Comparison of ENCODE assay signal across 8 mouse cellular contexts in genomic region chr4:109394314-109395074, GRCm38 (mm10). TPM values are rescaled to one million over a fixed set of nuclear protein-coding genes. Genes with fewer than 3 reads are reported as not detected.
DNase-seq lines count a peak whose midpoint lies in the region; ATAC-seq lines count a peak whose summit lies in the region.

No protein-coding gene starts in this region.

- peak overlapping the region; percentile 24 for H3K4me3 ChIP-seq in forebrain, embryonic 10.5 days
- no peak overlapping the region for H3K4me3 ChIP-seq in forebrain, embryonic 11.5 days (ENCODE audit: low read depth, low read length)
- H3K4me3 ChIP-seq in midbrain, embryonic 10.5 days, result 0 out of 2 replicates have a peak overlapping the region, but pooled peaks have one; percentile 14
- no peak overlapping the region for H3K4me3 ChIP-seq in midbrain, embryonic 11.5 days (ENCODE audit: low read depth, low read length)
- H3K4me3 ChIP-seq in limb, embryonic 15.5 days, result peak overlapping the region; percentile 14; the same call in 1 of the 2 replicates
- H3K4me3 ChIP-seq in stomach, embryonic 16.5 days (replicated peaks; ENCODE audit: low read length), result peak overlapping the region; percentile 28

- H3K36me3 ChIP-seq in forebrain, embryonic 10.5 days (replicated peaks), result no peaks in the 10 kb centered on the region
- H3K36me3 ChIP-seq in forebrain, embryonic 11.5 days (ENCODE audit: control insufficient read depth, insufficient read depth, low read length), result no peaks in the 10 kb centered on the region
- H3K36me3 ChIP-seq in midbrain, embryonic 10.5 days, result no peaks in the 10 kb centered on the region
- H3K36me3 ChIP-seq in midbrain, embryonic 11.5 days (ENCODE audit: control insufficient read depth, insufficient read depth, low read length), result no peaks in the 10 kb centered on the region
- H3K36me3 ChIP-seq in limb, embryonic 15.5 days, result no peaks in the 10 kb centered on the region
- no peaks in the 10 kb centered on the region for H3K36me3 ChIP-seq in stomach, embryonic 16.5 days (ENCODE audit: control insufficient read depth, insufficient read depth, low read length)

- H3K27ac ChIP-seq in forebrain, embryonic 10.5 days, result peak overlapping the region; percentile 40; the same call in 1 of the 2 replicates
- H3K27ac ChIP-seq in forebrain, embryonic 11.5 days (ENCODE audit: low read depth, low read length), result no peak overlapping the region
- peak overlapping the region; percentile 14; the same call in 1 of the 2 replicates for H3K27ac ChIP-seq in midbrain, embryonic 10.5 days (replicated peaks)
- no peak overlapping the region for H3K27ac ChIP-seq in midbrain, embryonic 11.5 days (ENCODE audit: low read depth, low read length)
- no peak overlapping the region for H3K27ac ChIP-seq in limb, embryonic 15.5 days
- no peak overlapping the region for H3K27ac ChIP-seq in stomach, embryonic 16.5 days (ENCODE audit: low read length)

- no peak for DNase-seq in forebrain, embryonic 10.5 days (ENCODE audit: extremely low spot score, low spot score)
- DNase-seq in forebrain, embryonic 11.5 days (ENCODE audit: low spot score), result no peak
- DNase-seq in midbrain, embryonic 10.5 days (ENCODE audit: low spot score), result no peak
- no peak for DNase-seq in midbrain, embryonic 11.5 days (ENCODE audit: low spot score, missing footprints)
- DNase-seq in ovary, adult 18-20 months (ENCODE audit: low spot score), result no peak
- DNase-seq in kidney, adult 9 months, result no peak

- H3K27me3 ChIP-seq in forebrain, embryonic 10.5 days (ENCODE audit: poor library complexity, severe bottlenecking), result peaks cover 15% of the 10 kb centered on the region
- no peaks in the 10 kb centered on the region for H3K27me3 ChIP-seq in forebrain, embryonic 11.5 days (ENCODE audit: control insufficient read depth, insufficient read depth, low read length)
- peaks cover 15% of the 10 kb centered on the region for H3K27me3 ChIP-seq in midbrain, embryonic 10.5 days (ENCODE audit: low read depth, poor library complexity, severe bottlenecking)
- H3K27me3 ChIP-seq in midbrain, embryonic 11.5 days (ENCODE audit: control insufficient read depth, insufficient read depth, low read length), result no peaks in the 10 kb centered on the region
- H3K27me3 ChIP-seq in limb, embryonic 15.5 days, result no peaks in the 10 kb centered on the region; the same call in 1 of the 2 replicates
- H3K27me3 ChIP-seq in stomach, embryonic 16.5 days (ENCODE audit: control insufficient read depth, insufficient read depth, low read length), result 0 out of 2 replicates have a peak, but pooled peaks cover 5% of the 10 kb centered on the region

- 29% methylated on average over 13 of the region's 13 CpGs for WGBS in forebrain, embryonic 10.5 days
- 27% methylated on average over 13 of the region's 13 CpGs for WGBS in forebrain, embryonic 11.5 days
- WGBS in midbrain, embryonic 10.5 days, result 36% methylated on average over 13 of the region's 13 CpGs
- WGBS in midbrain, embryonic 11.5 days, result 29% methylated on average over 13 of the region's 13 CpGs
- WGBS in limb, embryonic 15.5 days, result 18% methylated on average over 13 of the region's 13 CpGs
- WGBS in stomach, embryonic 16.5 days, result 24% methylated on average over 13 of the region's 13 CpGs

- H3K4me1 ChIP-seq in forebrain, embryonic 10.5 days, result peaks cover 9% of the 10 kb centered on the region
- no peaks in the 10 kb centered on the region; the same call in 1 of the 2 replicates for H3K4me1 ChIP-seq in forebrain, embryonic 11.5 days (replicated peaks; ENCODE audit: control insufficient read depth, insufficient read depth, low read length)
- H3K4me1 ChIP-seq in midbrain, embryonic 10.5 days, result peaks cover 9% of the 10 kb centered on the region
- no peaks in the 10 kb centered on the region for H3K4me1 ChIP-seq in midbrain, embryonic 11.5 days (ENCODE audit: control insufficient read depth, insufficient read depth, low read length)
- H3K4me1 ChIP-seq in limb, embryonic 15.5 days, result peaks cover 8% of the 10 kb centered on the region
- H3K4me1 ChIP-seq in stomach, embryonic 16.5 days (ENCODE audit: control insufficient read depth, insufficient read depth, low read length), result peaks cover 7% of the 10 kb centered on the region

- no peak overlapping the region for H3K9ac ChIP-seq in forebrain, embryonic 11.5 days (ENCODE audit: low read length)
- H3K9ac ChIP-seq in midbrain, embryonic 11.5 days (ENCODE audit: low read length), result no peak overlapping the region
- no peak overlapping the region for H3K9ac ChIP-seq in limb, embryonic 15.5 days
- peak overlapping the region; percentile 61; the same call in 1 of the 2 replicates for H3K9ac ChIP-seq in stomach, embryonic 16.5 days (ENCODE audit: low read length)

- H3K4me2 ChIP-seq in forebrain, embryonic 11.5 days (ENCODE audit: low read depth, low read length, severe bottlenecking), result no peak overlapping the region; the same call in 1 of the 2 replicates
- no peak overlapping the region for H3K4me2 ChIP-seq in midbrain, embryonic 11.5 days
- H3K4me2 ChIP-seq in limb, embryonic 15.5 days, result peak overlapping the region; percentile 47
- H3K4me2 ChIP-seq in stomach, embryonic 16.5 days (ENCODE audit: low read depth, low read length), result peak overlapping the region; percentile 52

- no peak for ATAC-seq in forebrain, embryonic 11.5 days (replicated peaks; ENCODE audit: low FRiP score)
- no peak for ATAC-seq in midbrain, embryonic 11.5 days (ENCODE audit: low FRiP score)
- 0 out of 2 replicates have a peak, but pooled peaks have one; percentile 10 for ATAC-seq in limb, embryonic 15.5 days (ENCODE audit: insufficient number of reproducible peaks, low FRiP score, low TSS enrichment, low read depth)
- peak; percentile 30; the same call in 1 of the 2 replicates for ATAC-seq in stomach, embryonic 16.5 days (ENCODE audit: insufficient read depth, low FRiP score)

- no peaks in the 10 kb centered on the region for H3K9me3 ChIP-seq in forebrain, embryonic 10.5 days
- H3K9me3 ChIP-seq in forebrain, embryonic 11.5 days (ENCODE audit: control insufficient read depth, low read length), result no peaks in the 10 kb centered on the region
- no peaks in the 10 kb centered on the region for H3K9me3 ChIP-seq in midbrain, embryonic 10.5 days (replicated peaks)
- H3K9me3 ChIP-seq in midbrain, embryonic 11.5 days (ENCODE audit: control insufficient read depth, low read length), result no peaks in the 10 kb centered on the region
- no peaks in the 10 kb centered on the region for H3K9me3 ChIP-seq in limb, embryonic 15.5 days
- H3K9me3 ChIP-seq in stomach, embryonic 16.5 days (replicated peaks; ENCODE audit: control insufficient read depth, low read length), result no peaks in the 10 kb centered on the region

RNA-seq across cellular contexts. Expression of gene Ttc39a, which starts 11.9 kb away (rescaled TPM):
- polyA plus RNA-seq in forebrain, embryonic 10.5 days (2016; fragmentation: Nextera tagmentation; extraction: Ambion mirVana), result 4.2 and 4.9 TPM in 2 replicates
- polyA plus RNA-seq in forebrain, embryonic 11.5 days (2014; fragmentation: Nextera tagmentation; extraction: Ambion mirVana), result 3.8 and 4.4 TPM in 2 replicates
- polyA plus RNA-seq in midbrain, embryonic 10.5 days (2016; fragmentation: Nextera tagmentation; extraction: Ambion mirVana), result 2.4 and 2.9 TPM in 2 replicates
- polyA plus RNA-seq in midbrain, embryonic 11.5 days (2014; fragmentation: Nextera tagmentation; extraction: Ambion mirVana), result 2.2 TPM in 2 replicates
- polyA plus RNA-seq in limb, embryonic 15.5 days (2015; fragmentation: Nextera tagmentation; extraction: Ambion mirVana), result 3.2 and 4.0 TPM in 2 replicates
- 21.2 and 25.6 TPM in 2 replicates for polyA plus RNA-seq in stomach, embryonic 16.5 days (2015; fragmentation: Nextera tagmentation; extraction: Ambion mirVana)

Comparison
In these comparisons a context has a peak if more than half of its experiments do, and no peak if none do; other contexts are left out.
1. H3K27ac ChIP-seq: peak in forebrain, embryonic 10.5 days (single experiment) and midbrain, embryonic 10.5 days (single experiment); none in forebrain, embryonic 11.5 days (single experiment), midbrain, embryonic 11.5 days (single experiment), limb, embryonic 15.5 days (single experiment) and stomach, embryonic 16.5 days (single experiment).
2. H3K4me3 ChIP-seq: peak in forebrain, embryonic 10.5 days (single experiment), midbrain, embryonic 10.5 days (single experiment), limb, embryonic 15.5 days (single experiment) and stomach, embryonic 16.5 days (single experiment); none in forebrain, embryonic 11.5 days (single experiment) and midbrain, embryonic 11.5 days (single experiment).
3. ATAC-seq: peak in limb, embryonic 15.5 days (single experiment) and stomach, embryonic 16.5 days (single experiment); none in forebrain, embryonic 11.5 days (single experiment) and midbrain, embryonic 11.5 days (single experiment).
4. H3K4me2 ChIP-seq: peak in limb, embryonic 15.5 days (single experiment) and stomach, embryonic 16.5 days (single experiment); none in forebrain, embryonic 11.5 days (single experiment) and midbrain, embryonic 11.5 days (single experiment).